Mouse (Mus musculus) MN1 (cell line): ENCODE measurements around the gene Rnf114.

Source experiments
- DNase-seq: peaks from one replicate; pipeline ENCODE4 v3.0.0-alpha.2; 2016; ENCODE audit warnings: low spot score

Gene Rnf114

DNA sequence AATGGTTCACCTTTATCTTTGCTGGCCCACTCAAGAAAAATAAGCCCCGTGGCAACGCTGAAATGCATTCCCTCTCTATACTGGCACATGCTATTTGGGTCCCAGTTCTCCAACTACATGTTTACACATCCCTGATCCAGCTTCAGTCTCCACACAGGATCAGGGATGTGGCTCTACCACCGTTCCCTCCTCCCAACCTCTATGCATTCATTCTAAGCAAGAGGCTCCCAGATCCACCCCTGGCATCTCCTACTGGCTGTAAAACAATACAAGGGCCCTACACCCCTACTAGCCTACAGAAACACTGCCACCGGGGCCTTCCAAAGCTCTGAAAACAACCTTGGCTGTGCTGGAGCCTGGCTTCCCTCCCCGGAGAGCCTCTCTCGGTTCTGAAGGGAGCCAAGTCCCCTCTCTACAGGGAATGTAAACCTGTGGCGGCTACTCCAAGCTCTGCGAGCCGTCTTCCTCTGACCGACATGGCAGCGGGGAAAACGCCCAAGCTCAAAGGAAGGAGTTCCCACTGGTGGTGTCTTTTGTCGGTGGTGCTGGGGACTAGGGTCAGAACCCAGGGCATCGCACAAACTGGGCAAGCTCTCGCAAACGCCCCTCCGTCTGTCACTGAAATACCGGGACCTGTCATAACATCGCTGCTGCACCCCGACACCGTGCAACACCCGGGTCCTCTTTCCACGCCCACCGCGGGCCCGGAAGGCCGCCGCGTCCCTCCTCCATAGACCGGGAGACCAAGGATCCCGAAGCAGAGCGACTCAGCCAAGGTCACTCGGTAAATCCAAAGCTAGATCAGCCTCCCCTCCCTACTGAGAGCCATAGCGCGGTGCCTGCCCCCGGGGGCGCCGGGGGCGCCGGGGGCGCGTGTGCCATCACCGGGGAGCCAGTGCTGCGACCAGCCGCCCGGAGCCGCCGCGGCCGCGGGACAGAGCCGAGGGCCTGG lies at the start of gene Rnf114:
TSS of gene Rnf114 (plus strand) at position 889 of the 952 bp plus-strand sequence.
- peak; percentile 49 for DNase-seq

DNA sequence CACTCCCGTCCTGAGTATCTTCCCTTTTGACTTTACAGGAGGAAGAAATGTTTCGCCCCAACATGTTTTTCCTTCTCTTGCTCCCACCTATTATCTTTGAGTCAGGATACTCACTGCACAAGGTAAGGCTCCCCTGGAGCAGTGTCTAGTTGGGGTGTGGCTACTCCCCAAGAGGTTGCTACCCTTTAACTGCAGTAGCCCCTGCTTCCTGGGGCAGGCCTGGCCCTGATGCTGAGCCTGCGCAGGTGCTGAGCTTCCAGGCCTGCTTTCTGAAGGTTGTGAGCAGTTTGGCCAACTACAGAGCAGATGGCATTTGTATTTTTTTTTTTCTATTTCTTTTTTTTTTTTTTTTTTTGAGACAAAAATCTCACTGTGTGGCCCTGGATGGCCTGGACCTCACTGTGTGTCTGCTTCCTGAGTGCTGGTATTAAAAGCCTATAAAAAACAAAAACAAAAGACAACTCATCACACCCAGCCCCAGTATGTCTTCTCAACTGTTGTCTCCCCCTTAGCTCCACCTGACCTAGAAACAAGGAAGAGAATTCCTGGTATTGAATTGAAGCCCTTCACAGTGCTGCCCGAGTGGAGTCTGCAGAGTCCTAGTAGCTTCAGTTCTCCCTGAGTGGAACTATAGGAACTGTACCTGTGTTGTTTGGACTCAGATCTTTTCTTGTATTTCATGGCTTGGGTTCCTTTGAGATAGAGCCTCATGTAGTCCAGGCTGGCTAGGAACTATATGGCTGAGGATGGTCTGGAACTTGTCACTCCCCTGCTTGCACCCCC lies 48.8 kb upstream of the Rnf114 start:
- no peak for DNase-seq

DNA sequence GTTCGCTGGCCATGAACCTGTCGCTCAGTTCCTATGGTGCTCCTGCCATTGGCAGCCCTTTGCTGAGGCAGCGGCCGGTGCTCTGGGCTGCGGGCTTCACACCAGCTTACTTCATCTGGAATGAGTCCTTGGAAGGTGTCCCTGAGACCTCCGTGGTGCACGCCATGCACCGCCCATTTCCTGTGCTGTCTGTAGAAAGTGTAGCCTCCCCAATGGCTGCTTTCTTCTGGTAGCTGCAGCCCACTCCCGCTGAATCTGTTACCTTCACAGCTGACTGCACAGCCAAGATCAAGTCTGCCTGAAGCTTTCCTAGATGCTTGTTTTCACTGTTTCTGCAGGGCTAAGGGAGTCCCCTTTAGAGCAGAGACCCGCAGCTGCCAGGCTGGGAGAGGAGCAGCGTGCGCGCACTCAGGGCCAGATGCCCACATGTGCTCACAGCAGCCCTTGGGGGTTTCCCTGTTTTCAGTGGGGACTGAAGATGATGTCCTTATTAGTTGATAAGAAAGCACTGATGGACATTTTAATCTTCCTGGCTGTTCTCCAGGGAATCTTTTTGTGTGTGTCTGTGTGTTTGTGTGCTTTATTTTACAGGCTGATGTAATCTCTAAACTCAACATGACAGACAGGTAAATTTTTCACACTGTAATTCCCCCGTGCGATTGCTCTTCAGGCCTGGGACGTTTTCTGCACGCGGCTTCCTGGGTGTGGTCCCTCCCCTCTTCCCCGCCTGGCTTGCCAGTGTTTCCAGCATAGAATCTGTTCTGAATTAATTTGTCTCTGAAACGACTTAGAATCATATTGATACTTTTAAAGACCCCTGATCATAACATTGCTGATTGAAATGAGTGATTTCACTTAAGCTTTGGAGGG lies 46.3 kb upstream of the Rnf114 start:
- peak; percentile 67 for DNase-seq

DNA sequence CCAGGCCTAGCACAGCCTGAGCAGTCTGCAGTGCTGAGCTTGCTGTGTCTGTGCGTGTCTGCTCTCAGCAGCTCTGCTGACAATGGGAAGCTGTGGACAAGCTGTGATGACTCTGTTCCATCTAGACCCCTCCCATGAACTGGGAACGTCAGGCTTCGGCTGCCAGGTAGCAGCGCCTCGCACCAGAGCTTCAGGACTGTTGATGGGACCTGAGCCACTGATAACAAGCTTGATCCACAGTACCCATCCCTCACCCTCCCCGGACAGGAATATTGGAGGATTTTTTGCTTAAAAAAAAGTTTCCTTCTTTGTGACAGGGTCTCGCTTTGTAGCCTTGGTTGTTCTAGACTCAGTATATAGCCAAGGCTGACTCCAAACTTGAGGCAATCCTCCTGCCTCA lies 45.2 kb upstream of the Rnf114 start:
- DNase-seq, result no peak

DNA sequence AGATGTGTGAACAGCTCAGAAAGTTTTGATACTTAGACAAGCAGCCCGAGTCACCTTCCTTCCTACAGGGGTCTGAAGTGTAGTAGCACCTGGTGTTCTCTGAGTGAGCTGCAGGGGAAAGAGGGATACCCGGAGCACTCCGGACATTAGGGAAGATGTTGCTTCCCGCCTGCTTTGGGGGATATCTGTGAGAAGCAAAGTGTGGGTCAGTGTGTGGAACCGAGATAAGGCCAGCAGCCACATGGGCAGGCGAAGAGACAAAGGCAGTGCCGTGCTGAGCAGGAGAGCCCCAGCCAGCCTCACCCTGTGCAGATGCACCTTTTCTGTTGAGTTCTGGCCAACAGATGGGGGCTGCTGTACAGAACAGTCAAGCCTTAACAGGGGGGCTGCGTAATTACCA lies 44.8 kb upstream of the Rnf114 start:
- DNase-seq, result no peak

DNA sequence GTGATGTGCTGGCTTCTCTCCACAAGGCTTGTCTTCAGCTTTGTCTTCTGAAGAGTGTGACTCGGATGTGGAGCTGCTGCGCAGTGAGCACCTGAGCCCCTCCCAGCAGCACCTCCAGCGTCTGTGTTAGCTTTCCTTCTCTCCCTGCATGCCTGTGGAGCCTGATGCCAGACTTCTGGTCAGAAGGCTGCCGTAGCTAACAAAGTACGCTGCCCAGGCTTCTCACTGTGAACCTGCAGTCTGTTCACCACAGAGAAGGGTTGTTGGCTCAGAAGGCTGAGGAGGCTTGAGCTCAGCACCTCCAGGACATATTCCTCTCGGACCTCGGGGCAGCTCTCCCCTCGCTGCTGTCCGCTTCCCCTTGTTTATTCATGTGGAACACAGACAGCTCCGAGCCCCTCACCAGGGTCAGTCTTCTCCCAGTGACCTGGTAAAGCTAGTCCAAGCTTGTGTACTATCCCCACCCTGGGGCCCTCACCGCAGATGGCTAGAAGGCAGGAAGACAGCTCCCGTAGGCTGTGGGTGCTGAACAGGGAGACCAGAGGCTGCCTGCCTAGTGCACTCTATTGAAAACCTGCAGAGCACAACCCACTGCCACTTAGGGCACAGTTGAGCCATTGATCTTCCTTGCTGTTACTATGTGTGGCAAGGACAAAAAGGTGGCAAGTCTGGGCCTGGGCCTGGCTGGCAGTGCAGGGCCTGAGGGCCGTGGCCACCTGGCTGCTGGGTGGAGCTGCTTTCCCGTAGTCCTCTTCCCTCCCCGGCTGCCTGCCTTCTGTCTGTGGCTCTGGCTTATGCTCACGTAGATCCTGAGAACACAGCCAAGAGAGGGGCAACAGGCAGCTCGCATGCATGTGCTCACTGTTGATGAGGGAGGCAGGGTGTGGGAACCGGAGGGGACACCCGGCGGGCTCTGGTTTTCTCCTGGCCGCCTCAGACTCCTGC lies 42.8 kb upstream of the Rnf114 start:
- no peak for DNase-seq

DNA sequence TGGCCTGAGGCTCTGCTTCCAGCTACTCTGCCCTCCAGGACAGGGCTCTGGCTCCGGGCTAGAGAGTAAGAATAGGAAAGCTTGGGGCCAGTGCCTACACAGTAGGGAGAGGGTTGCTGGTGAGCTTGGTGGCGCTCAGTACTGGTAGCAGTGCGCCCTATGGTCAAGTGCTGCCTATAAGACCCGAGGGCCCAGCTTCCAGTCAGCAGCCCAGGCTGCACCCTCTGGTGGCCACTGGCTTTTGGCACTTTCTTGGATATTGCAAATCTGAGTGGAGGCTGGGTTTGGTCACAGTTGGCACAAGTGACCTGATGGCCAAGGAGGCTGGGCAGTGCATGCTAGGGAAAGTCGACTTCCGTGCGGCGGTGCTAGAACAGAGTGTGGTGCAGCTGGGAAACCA lies 41.8 kb upstream of the Rnf114 start:
- DNase-seq, result peak; percentile 49

DNA sequence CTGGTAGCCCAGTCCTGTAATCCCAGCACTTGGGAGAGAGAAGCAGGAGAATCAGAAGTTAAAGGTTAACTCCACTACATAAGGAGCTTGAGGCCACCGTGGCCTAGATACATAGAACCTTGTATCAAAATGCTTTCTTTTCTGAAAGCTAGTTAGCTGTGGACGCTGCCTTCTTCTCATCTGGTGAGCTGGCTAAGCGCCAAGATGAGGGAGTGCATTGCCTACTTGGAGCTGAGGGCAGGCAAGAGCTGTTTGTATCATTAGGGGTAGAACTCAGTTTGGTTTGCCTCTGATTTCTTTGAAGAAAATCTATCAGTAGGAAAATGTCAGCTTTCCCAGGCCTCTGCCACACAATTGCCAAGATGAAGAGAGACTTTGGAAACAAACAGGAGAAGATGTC lies 38.6 kb upstream of the Rnf114 start:
- DNase-seq, result peak; percentile 74

DNA sequence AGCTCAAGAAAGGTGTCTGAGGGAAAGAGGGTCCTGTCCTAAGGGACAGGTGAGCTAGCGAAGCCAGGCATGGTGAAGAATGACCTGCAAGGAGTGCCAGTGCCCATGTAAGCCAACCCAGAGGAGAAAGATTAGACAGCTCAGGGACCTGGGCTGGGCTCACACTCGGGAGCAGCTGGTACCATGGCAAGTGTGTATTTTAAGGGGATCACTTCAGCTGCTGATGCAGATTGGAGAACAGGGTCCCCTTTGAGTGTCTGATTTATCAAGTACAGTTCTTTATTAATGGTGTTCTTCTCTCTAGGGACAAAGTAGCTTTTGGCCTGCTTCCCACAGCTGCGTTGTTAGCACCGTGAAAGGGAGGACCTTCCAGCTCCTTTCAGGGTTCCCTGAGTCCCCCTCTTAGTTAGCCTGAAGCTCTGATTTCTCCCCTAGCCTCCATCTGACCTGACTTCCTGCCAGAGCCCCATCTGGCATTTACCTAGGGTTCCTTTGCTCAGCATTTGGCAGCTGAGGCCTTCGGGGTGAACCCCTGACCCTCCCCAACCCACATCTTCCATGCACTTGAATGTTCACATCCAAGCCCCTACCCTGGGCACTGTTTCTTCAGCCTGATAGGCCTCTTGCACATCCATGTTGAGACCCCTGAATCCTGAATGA lies 36.0 kb upstream of the Rnf114 start:
- no peak for DNase-seq

DNA sequence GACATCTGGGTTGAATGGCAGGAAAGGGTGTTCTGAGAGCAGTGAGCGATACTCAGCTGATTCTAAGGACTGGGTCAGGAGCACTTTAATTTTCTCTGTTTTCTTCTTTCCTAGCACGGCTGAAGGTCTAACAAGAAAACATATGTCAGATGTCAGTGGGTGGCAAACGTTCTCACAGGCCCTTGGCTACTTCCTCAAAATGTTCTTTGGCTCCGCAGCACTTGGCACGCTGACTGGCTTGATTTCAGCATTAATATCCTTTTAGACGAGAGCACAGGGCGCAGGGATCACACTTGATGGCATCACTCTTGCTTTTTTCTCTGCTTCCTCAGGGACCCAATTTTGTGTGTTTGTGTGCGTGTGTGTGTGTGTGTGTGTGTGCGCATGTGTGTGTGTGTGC lies 35.2 kb upstream of the Rnf114 start:
- no peak for DNase-seq

DNA sequence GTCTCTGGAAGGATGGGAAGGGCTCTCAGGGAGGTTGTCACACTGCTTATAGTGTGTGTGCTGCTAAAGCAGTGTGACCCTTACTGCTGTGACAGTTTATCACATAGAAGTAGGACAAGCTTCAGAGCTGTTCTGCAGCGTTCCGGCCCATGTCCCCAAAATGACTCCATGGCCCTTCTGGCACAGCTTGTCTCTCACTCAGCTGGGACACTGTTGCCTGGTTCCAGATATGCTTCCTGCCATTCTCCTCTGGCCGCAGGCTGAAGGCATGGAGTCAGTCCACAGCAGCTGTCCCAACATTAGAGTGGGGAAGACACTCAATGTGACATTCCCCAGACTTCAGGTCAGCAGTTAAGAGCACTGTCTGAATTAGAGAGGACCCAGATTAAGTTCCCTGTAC lies 33.9 kb upstream of the Rnf114 start:
- DNase-seq, result no peak

DNA sequence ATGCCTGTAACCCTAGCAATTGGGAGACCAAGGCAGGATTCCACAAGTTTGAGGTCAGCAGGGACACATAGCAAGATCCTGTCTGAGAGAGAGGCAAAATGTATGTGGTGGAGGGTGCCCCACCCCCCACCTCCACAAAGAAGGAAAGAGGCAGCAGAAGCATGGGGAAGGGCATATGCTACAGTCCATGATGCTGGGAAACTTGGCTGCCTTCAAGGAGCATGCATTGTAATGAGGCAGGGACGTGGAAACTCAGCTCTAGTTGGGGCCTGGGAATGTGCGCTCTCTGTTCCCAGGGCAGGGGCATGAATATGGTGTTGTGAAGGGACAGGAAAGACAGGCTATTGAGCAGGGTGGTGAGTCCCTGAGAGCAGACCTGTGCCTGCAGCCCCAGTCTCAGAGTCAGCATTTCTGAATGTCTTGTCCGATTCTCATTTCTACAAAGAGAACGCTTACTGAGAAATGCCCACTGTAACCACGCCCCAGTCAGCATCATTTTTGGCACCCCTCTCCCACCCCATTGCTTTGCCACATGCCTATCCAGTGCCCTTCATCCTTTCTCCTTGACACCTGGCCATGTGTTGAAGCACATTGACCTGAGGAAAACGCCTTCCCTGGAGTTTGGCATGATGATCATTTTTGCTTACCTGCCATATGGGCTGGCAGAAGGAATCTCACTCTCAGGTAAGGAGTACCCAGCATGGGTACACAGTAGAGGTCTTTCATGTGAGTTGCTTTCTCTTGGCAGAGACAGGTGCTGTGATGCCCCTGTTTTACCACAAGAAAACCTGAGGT lies 33.2 kb upstream of the Rnf114 start:
- DNase-seq, result no peak

DNA sequence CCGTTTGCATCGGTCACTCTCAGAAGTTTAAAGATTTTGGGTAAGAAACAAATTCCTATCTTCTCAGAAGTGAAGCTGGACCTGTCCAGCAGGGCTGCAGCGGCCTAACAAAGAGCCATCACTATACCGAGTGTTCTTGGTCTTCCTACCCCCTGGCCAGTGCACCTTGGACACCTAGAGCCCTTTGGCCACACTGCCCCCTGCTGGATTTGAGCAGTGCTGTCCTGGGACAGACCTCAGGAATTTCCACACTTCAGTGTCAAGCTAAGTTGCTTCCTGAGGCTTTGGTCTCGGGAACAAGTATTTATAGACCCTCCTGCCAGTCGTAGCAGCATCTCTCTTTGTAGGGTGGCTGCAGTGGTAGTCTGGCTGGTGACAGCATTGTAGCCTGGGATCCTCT lies 29.5 kb upstream of the Rnf114 start:
- DNase-seq, result peak; percentile 58

DNA sequence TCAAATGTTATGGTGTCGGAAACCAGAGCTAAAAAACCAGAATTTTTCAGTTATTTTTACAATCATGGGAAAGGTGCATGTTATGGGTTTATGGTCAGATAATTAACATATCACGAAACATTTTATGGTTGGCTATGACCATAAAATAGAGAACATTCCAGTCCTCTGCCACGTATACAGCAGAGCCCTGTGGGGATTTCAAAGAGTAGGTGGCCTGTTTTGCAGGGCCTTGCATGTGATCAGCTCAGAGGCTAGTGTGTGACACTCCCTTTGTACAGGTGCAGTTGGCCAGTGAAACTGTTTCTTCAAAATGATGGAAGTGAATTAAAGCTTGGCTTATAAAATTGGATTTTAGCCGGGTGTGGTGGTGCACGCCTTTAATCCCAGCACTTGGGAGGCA lies 28.6 kb upstream of the Rnf114 start:
- DNase-seq, result no peak

DNA sequence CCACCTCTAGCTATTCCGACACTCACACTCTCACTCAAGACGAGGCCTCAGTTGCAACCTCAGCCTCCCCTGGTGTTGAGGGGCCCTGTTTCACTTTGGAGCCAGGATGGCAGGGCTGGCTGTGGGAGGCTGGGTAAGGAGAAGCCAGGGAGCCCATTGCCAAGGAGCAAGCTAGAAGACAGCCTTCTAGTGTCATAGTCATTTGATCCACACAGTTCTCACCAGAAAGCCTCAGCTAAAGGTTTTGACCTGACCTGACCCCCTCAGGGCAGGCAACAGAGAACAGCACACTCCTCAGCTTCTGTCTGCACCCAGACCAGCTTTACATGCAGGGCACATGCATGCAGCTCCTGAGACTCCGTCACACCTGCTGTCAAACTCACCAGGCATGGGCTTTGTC lies 26.5 kb upstream of the Rnf114 start:
- no peak for DNase-seq

DNA sequence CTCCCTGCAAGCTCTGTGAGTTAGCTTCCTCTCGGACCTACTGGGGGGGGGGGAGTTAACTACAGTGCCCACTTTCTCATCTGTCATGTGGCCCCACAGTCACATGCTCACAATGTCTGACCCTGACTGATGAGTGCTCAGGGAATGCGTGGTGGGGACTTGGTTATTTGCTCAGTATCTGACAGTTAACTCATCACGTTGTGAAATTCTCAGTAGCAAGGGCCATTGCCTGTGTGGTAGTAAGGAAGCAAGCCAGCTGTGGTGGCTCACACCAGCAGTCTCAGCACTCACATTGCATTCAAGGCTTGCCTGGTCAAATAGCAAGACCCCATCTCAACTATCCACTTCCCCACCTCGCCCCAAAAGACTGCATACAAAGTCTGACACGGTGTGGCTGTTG lies 25.2 kb upstream of the Rnf114 start:
- DNase-seq, result no peak

DNA sequence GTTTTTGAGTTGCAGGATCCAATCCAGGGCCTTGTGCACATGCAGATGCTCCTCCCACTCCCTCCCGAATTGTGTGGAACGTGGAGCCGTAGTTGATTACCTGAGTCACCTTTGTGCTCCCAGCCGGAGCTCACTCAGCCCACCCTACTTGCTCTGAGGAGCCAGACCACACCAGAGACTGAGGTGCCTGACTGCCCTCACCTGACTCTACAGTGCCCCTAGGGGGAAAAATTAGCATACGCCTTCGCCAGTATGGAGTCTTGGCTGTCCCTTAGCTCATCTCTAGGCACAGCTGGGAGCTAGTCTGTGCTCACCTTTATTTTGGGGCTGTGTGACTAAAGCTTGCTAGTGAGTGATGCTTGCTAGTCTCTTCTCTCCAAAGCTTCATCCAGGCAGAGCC lies 24.0 kb upstream of the Rnf114 start:
- no peak for DNase-seq

DNA sequence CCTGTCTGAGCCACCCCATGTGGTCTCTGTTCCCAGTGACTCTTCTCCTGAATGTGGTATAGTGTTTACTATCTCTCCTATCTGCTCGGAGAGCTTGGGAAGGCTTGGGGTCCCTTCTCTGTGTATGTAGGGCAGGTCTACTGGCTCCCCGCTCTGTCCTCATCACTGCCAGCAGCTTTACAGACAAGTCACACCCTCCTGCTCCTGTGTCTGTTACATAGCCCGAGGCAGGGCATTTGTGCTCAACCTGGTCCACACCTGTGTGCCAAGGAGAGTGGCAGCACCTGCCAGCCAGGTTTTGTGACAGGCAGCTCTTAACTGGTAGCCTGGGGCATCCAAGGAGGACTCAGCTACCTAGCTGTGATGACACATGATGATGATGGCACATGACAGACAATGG lies 21.8 kb upstream of the Rnf114 start:
- DNase-seq, result no peak

DNA sequence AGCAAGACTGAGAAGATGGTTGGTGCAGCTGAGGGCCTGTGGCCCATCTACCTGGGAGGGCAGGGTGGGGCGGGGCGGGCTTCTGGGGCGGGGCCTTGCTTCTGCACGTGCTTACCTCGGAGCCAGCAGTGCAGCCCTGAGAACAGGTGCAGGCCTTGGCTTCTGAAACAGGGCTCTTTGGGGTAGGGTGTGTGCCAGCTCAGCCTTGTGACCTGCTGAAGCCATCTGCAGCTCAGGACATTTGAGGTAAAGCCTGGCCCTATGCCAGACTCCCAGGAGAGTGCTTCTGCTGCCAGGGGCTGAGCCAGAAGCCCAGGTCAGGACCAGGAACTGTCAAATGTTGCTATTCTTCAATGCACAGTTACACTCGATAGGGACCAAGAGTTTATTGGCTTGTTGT lies 20.9 kb upstream of the Rnf114 start:
- peak; percentile 67 for DNase-seq

DNA sequence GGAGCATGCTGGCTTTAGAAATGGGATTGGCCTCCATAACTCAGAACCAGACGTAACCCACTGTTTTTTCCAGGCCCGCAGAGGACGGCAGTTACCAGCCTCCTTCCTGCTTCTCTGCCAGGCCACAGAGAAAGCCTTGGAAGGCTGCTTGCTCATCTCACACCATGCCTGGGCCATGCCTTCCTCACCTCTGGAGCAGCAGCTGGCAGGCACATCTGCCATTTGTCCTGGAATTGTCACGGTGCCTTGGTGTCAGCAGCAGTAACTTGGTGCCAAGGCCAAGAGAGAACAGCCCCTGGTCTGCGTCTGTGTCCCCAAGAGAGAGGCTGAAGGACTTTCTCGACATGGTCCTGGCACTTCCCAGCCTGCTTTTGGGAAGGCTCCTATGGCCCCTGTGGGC lies 18.2 kb upstream of the Rnf114 start:
- DNase-seq, result peak; percentile 51
